Mouse (Mus musculus): Measurements from ENCODE around the gene Dbr1. TPM values are rescaled to one million over a fixed set of nuclear protein-coding genes. Genes with fewer than 3 reads are reported as not detected.

The Dbr1 gene
- 24.7 and 28.6 TPM in 2 replicates for polyA plus RNA-seq (2014; fragmentation: Nextera tagmentation; extraction: Ambion mirVana)

DNA sequence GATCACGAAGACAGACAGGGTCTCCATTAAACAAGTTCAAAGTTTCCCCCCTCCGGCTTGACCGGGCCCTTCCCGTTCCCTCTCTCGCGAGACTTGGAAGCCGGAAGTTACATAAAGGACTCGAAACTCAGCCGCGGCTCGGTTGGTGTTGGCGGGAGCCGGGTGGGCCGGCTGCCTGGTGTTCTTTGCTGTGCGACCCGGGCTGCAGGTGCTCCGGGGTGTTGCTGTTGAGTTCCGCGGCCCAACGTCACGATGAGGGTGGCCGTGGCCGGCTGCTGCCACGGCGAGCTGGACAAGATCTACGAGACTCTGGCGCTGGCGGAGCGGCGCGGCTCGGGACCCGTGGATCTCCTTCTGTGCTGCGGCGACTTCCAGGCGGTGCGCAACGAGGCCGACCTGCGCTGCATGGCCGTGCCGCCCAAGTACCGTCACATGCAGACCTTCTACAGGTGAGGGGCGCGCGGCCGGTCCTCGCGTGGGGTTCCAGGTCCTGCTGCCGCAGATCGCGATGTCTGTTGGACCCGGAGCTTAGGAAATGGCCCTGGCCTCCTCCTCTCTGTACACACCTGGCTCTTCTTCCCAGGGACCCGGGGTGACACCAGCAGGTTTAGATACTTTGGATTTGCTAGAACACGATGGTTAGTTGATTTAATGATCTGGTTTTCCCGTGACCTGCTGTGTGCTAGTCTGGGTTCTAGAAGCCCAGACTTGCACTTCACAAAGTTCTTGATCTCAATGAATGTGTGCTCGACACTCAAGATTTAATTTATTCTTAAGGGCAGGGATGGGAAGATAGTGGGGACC is at the start of gene Dbr1:
Gene Dbr1, plus strand, starts transcription at position 123 of the 804 bp plus-strand sequence.
- H3K9ac ChIP-seq (ENCODE audit: low read depth, low read length): peak within 1 kb of the TSS; percentile 94
- H3K9me3 ChIP-seq (ENCODE audit: control insufficient read depth, low read length): no peaks in the 10 kb centered on the region
- peak within 1 kb of the TSS; percentile 96 for H3K4me3 ChIP-seq (ENCODE audit: low read length)
- H3K27ac ChIP-seq (ENCODE audit: low read depth, low read length): peak within 1 kb of the TSS; percentile 86
- WGBS: under 1% methylated on average over 57 of the region's 57 CpGs
- peak within 1 kb of the TSS; percentile 74 for H3K4me2 ChIP-seq (replicated peaks; ENCODE audit: low read depth, low read length)
- no peaks in the 10 kb centered on the region for H3K27me3 ChIP-seq (ENCODE audit: control insufficient read depth, insufficient read depth, low read length)
- peaks cover 10% of the 10 kb centered on the region; the same call in 1 of the 2 replicates for H3K36me3 ChIP-seq (ENCODE audit: control insufficient read depth, insufficient read depth, low read length)
- H3K4me1 ChIP-seq (ENCODE audit: control insufficient read depth, insufficient read depth, low read length): 0 out of 2 replicates have a peak, but pooled peaks cover 3% of the 10 kb centered on the region
- peak; percentile 94 for ATAC-seq (ENCODE audit: low FRiP score, low TSS enrichment)

DNA sequence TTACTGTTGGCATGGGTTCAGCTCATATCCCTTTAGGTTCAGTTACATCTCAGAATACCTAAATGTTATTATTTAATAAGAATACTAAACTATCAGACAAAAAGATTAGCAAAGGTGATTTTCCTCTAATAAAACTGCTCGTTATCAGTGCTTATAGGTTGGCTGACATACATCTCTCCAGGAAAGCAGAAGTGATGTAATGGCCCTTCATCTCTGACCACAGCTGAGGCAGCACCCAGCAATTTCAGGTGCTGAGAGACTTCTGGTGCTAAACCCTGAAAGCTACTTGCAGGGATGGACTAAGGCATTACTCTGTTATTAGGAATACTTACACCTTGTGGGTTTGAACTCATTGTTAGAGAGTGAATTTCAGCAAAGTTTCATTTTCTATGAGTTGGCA is 43.7 kb upstream of the Dbr1 start:
- no peak for ATAC-seq (ENCODE audit: low FRiP score, low TSS enrichment)
- Histone ChIP-seq H3K4me1 (ENCODE audit: control insufficient read depth, insufficient read depth, low read length) (no peaks in the 10 kb centered on the region), H3K9ac (ENCODE audit: low read depth, low read length) (no peak overlapping the region), H3K4me3 (ENCODE audit: low read length) (no peak overlapping the region), H3K27me3 (ENCODE audit: control insufficient read depth, insufficient read depth, low read length) (no peaks in the 10 kb centered on the region), H3K9me3 (ENCODE audit: control insufficient read depth, low read length) (no peaks in the 10 kb centered on the region), H3K27ac (ENCODE audit: low read depth, low read length) (no peak overlapping the region), H3K4me2 (replicated peaks; ENCODE audit: low read depth, low read length) (no peak overlapping the region), H3K36me3 (ENCODE audit: control insufficient read depth, insufficient read depth, low read length) (peaks cover 47% of the 10 kb centered on the region)
- 90% methylated on average over 1 of the region's 1 CpGs for WGBS

DNA sequence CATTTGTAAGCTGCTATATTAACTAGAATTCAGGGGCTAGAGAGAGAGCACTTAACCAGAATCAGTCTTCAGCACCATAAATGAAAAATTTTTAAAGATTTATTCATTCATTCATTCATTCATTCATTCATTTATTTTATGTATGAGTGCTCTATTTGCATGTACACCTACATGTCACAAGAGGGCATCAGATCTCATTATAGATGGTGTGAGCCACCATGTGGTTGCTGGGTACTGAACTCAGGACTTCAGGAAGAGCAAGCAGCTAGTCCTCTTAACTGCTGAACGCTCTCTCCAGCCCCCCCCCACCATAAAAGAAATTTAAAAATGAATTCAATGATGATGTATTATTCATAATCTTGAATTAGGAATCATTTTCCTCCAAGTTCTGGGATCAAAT is 29.3 kb upstream of the Dbr1 start:
- no peaks in the 10 kb centered on the region for H3K27me3 ChIP-seq (ENCODE audit: control insufficient read depth, insufficient read depth, low read length)
- H3K36me3 ChIP-seq (ENCODE audit: control insufficient read depth, insufficient read depth, low read length): no peaks in the 10 kb centered on the region
- no peak for ATAC-seq (ENCODE audit: low FRiP score, low TSS enrichment)
- H3K4me1 ChIP-seq (ENCODE audit: control insufficient read depth, insufficient read depth, low read length): no peaks in the 10 kb centered on the region
- 97% methylated on average over 1 of the region's 1 CpGs for WGBS
- no peak overlapping the region for H3K27ac ChIP-seq (ENCODE audit: low read depth, low read length)
- H3K9ac ChIP-seq (ENCODE audit: low read depth, low read length): no peak overlapping the region
- no peaks in the 10 kb centered on the region for H3K9me3 ChIP-seq (ENCODE audit: control insufficient read depth, low read length)
- H3K4me3 ChIP-seq (ENCODE audit: low read length): no peak overlapping the region
- H3K4me2 ChIP-seq (replicated peaks; ENCODE audit: low read depth, low read length): no peak overlapping the region

DNA sequence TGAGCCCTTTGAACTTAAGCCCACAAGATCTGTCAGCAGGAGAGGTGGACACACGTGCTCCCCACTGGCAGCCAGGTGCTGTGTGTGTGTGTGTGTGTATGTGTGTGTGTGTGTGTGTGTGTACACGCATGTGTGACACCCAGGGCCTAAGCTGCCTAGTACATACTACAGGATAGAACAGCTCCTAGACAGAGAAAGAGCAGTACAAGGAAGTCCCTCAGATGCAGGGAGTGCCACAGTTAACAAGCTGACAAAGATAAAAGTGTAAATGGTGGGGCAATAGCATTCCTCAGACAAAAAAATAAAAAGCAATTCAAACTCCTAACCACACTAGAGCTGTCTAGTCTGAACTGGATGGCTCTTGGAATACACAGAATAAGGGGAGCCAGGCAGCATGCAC is 23.5 kb upstream of the Dbr1 start:
- Histone ChIP-seq H3K4me2 (replicated peaks; ENCODE audit: low read depth, low read length) (no peak overlapping the region), H3K27ac (ENCODE audit: low read depth, low read length) (no peak overlapping the region), H3K9ac (ENCODE audit: low read depth, low read length) (no peak overlapping the region), H3K27me3 (ENCODE audit: control insufficient read depth, insufficient read depth, low read length) (no peaks in the 10 kb centered on the region), H3K4me3 (ENCODE audit: low read length) (no peak overlapping the region), H3K36me3 (ENCODE audit: control insufficient read depth, insufficient read depth, low read length) (no peaks in the 10 kb centered on the region), H3K9me3 (ENCODE audit: control insufficient read depth, low read length) (no peaks in the 10 kb centered on the region), H3K4me1 (ENCODE audit: control insufficient read depth, insufficient read depth, low read length) (no peaks in the 10 kb centered on the region; the same call in 1 of the 2 replicates)
- WGBS: 43% methylated on average over 2 of the region's 2 CpGs
- no peak for ATAC-seq (ENCODE audit: low FRiP score, low TSS enrichment)

DNA sequence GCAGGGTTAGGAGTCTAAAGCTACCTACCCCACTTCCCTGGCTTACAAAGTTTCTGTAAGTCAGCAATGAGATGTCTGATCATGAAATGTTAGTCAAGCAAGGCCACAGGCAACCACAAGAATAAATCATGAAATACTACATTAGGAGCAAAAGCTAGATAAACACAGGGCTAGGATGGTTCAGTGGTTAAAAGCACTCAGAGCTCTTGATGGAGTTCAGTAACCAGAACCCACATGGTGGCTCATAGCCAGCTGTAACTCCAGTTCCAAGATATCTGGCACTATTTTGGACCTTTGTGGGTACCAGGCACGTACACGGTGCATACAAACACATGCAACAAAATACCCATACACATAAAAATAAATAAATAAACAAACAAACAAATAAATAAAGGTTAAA is 22.6 kb upstream of the Dbr1 start:
- Histone ChIP-seq H3K4me2 (replicated peaks; ENCODE audit: low read depth, low read length) (no peak overlapping the region), H3K27ac (ENCODE audit: low read depth, low read length) (no peak overlapping the region), H3K4me1 (ENCODE audit: control insufficient read depth, insufficient read depth, low read length) (no peaks in the 10 kb centered on the region; the same call in 1 of the 2 replicates), H3K9me3 (ENCODE audit: control insufficient read depth, low read length) (no peaks in the 10 kb centered on the region), H3K36me3 (ENCODE audit: control insufficient read depth, insufficient read depth, low read length) (no peaks in the 10 kb centered on the region), H3K4me3 (ENCODE audit: low read length) (no peak overlapping the region), H3K9ac (ENCODE audit: low read depth, low read length) (no peak overlapping the region), H3K27me3 (ENCODE audit: control insufficient read depth, insufficient read depth, low read length) (no peaks in the 10 kb centered on the region)
- ATAC-seq (ENCODE audit: low FRiP score, low TSS enrichment): no peak
- 73% methylated on average over 2 of the region's 2 CpGs for WGBS

DNA sequence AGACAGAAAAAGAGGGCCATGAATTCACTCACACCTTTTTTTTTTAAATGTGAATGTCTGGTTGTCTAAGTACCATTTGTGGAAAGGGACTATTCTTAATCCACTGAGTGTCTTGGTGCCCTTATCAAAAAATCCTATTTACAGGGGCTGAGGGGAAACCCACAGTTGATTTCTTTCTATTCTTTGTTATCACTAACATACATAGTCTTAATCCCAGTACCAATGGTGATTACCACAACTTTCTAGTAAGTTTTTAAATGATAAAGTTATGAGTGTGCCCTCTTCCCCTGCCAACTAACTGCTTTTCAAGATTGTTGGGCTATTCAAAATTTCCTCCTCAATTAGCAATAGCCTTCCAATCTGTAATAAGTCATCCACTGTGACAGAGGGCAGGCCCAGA is 21.5 kb upstream of the Dbr1 start:
- H3K4me2 ChIP-seq (replicated peaks; ENCODE audit: low read depth, low read length): no peak overlapping the region
- no peak overlapping the region for H3K27ac ChIP-seq (ENCODE audit: low read depth, low read length)
- H3K4me1 ChIP-seq (ENCODE audit: control insufficient read depth, insufficient read depth, low read length): no peaks in the 10 kb centered on the region; the same call in 1 of the 2 replicates
- no peaks in the 10 kb centered on the region for H3K27me3 ChIP-seq (ENCODE audit: control insufficient read depth, insufficient read depth, low read length)
- no peak overlapping the region for H3K9ac ChIP-seq (ENCODE audit: low read depth, low read length)
- H3K9me3 ChIP-seq (ENCODE audit: control insufficient read depth, low read length): no peaks in the 10 kb centered on the region
- H3K36me3 ChIP-seq (ENCODE audit: control insufficient read depth, insufficient read depth, low read length): no peaks in the 10 kb centered on the region
- no peak overlapping the region for H3K4me3 ChIP-seq (ENCODE audit: low read length)
- ATAC-seq (ENCODE audit: low FRiP score, low TSS enrichment): no peak

DNA sequence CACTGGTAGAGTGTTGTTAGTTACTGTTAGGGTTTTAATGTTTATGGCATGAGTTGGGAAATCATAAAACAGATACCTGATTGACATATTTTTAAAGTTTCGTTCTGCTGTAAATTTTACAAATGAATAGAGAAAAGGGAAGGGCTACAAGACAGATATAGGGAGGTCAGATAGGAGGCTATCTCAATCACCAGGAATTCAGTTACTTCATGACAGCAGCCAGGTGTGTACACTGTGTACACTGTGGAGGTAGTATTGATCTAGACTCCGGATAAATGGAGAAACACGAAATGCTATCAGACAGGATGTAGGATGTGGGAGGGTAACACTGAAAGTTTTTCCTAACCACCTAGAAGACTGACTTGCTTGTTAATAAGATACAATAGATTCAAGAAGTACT is 20.3 kb upstream of the Dbr1 start:
- Histone ChIP-seq H3K9ac (ENCODE audit: low read depth, low read length) (no peak overlapping the region), H3K4me2 (replicated peaks; ENCODE audit: low read depth, low read length) (no peak overlapping the region), H3K4me3 (ENCODE audit: low read length) (no peak overlapping the region), H3K27me3 (ENCODE audit: control insufficient read depth, insufficient read depth, low read length) (no peaks in the 10 kb centered on the region), H3K4me1 (ENCODE audit: control insufficient read depth, insufficient read depth, low read length) (no peaks in the 10 kb centered on the region; the same call in 1 of the 2 replicates), H3K36me3 (ENCODE audit: control insufficient read depth, insufficient read depth, low read length) (no peaks in the 10 kb centered on the region), H3K9me3 (ENCODE audit: control insufficient read depth, low read length) (no peaks in the 10 kb centered on the region), H3K27ac (ENCODE audit: low read depth, low read length) (no peak overlapping the region)
- no peak for ATAC-seq (ENCODE audit: low FRiP score, low TSS enrichment)
- 85% methylated on average over 3 of the region's 3 CpGs for WGBS

DNA sequence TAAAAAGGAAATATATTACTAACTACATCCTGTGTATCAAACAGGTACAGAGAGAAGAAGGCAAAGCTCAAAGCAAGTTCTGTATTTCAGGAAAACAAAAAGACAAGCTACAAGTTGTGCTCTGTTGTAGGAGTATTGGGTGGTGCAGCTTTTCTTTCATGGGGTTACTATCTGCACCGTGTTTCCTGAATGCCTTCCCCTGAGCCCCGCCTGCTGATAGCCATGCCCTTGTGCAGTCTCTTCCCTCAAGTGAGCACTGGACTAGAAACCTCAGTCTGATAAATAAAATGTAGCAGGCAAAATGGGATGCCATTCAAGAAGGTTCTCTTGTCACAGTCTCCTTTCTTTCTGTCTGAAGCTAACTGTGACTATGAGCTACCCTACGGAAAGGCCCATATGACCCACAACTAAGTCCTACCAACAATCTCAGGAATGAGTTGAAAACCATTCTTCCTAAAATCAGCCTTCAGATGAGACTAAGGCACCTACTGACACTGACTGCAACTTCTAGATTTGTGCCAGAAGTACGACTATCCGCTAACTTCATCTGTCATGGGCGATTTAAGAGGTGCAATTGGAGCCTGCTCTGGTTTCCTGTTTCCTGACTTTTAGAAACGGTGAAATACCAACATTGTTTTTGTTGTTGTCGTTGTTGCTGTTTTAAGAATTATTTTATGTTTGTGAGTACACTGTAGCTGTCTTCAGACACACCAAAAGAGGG is 17.9 kb upstream of the Dbr1 start:
- no peak overlapping the region for H3K4me3 ChIP-seq (ENCODE audit: low read length)
- H3K4me2 ChIP-seq (replicated peaks; ENCODE audit: low read depth, low read length): no peak overlapping the region
- 66% methylated on average over 8 of the region's 8 CpGs for WGBS
- no peak overlapping the region for H3K27ac ChIP-seq (ENCODE audit: low read depth, low read length)
- no peak overlapping the region for H3K9ac ChIP-seq (ENCODE audit: low read depth, low read length)
- no peaks in the 10 kb centered on the region; the same call in 1 of the 2 replicates for H3K4me1 ChIP-seq (ENCODE audit: control insufficient read depth, insufficient read depth, low read length)
- H3K36me3 ChIP-seq (ENCODE audit: control insufficient read depth, insufficient read depth, low read length): no peaks in the 10 kb centered on the region
- ATAC-seq (ENCODE audit: low FRiP score, low TSS enrichment): no peak
- H3K27me3 ChIP-seq (ENCODE audit: control insufficient read depth, insufficient read depth, low read length): no peaks in the 10 kb centered on the region
- no peaks in the 10 kb centered on the region for H3K9me3 ChIP-seq (ENCODE audit: control insufficient read depth, low read length)
